Mouse (Mus musculus) embryonic fibroblast, embryonic 13.5 days (primary cell): Measurements from ENCODE around the gene 2610507B11Rik.

Experiments used
- CTCF ChIP-seq: IDR thresholded peaks from 2 replicates; pipeline ENCODE4 v1.5.1; 2011; ENCODE audit warnings: mild to moderate bottlenecking, control low read depth, low read length, moderate library complexity, borderline replicate concordance; ENCODE audit not compliant: insufficient read depth
- POLR2A ChIP-seq: IDR thresholded peaks from 2 replicates; pipeline ENCODE4 v1.6.1; 2011; ENCODE audit warnings: low read depth, mild to moderate bottlenecking, control low read depth, low read length, moderate library complexity

- no peak for TF ChIP-seq CTCF
- no peak for TF ChIP-seq POLR2A
Observed at GRCm38 (mm10) chr11:78324000-78324785, 62.6 kb downstream of the 2610507B11Rik start.
